Mouse (Mus musculus) mature B cell (primary cell): ENCODE measurements at regions not wholly inside any gene's neighbourhood (a gene's known extent, or its start where the extent isn't known, plus 50 kb on each side); places are given as distances from the start of the nearest gene placed in this dataset.

ENCODE experiments used
- in situ Hi-C: fragments of 300-500 bp; cut with MboI; formaldehyde crosslinking; loops from 2 replicates; pipeline ENCODE4 v1.14.3; 2019

DNA sequence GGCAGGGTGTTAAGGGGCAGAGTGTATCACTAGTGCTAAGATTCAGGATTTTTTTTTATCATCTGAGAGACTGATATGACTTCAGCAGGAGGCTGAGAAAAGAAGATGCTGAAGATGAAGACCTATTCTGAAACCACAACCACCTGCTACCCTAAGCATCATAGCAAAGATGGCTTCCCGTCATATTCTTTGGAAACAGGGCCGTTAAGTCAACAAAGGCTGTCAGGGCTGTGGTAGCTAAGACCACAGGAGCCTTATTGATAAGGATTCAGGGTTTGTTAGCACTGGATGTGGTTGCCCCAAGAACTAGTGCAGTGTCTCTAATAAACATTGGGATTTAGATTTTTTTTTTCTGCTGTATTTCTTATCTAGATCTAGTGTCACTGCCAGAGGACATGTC is 56.7 kb upstream of the Rasgrp1 start:
- in situ Hi-C loops, result no loop called here

- in situ Hi-C loops, result no loop called here
Measured at GRCm38 (mm10) chr2:117403425-117404175, 60.8 kb upstream of the Rasgrp1 start.

- in situ Hi-C loops, result no loop called here
Measured at GRCm38 (mm10) chr2:117405453-117405852, 62.7 kb upstream of the Rasgrp1 start.

- in situ Hi-C loops, result no loop called here
Measured at GRCm38 (mm10) chr2:117408241-117408640, 65.4 kb upstream of the Rasgrp1 start.

- in situ Hi-C loops, result no loop called here
Measured at GRCm38 (mm10) chr2:117412045-117412606, 69.3 kb upstream of the Rasgrp1 start.

DNA sequence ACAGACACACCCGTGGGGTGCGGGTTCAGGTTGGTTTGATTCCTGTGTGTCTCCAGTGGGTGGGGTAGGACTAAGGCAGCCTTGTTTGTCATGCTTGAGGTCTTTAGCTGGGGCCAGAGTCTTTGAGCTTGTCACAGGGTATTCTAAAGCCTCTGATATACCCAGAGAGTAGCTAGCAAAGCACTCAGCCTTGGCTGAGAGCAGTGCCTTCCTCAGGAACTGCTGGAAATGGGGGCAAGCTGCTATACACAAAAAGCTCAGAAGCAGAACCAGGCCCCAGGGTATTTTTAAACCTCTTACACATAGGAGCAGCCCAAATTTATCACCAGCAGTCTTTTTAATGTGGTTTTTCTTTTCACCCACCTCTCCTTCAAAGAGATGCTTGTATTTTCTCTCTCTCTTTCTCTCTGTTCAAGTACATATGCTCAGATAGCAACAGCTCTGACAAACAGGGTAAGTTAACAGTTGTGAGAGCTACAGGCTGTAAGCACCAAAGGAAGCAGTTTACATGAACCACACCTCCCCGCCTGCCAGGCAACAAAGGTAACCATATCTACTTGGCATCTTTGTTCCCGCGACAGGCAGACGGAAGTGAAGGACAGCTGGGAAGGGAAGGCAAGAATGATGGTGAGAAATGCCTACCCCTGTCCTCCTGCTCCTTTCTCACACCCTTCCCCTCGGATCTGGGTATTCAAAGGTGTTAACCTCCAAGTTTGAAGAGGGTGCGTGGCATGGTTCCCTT is 74.6 kb upstream of the Rasgrp1 start:
- in situ Hi-C loops, result no loop called here

DNA sequence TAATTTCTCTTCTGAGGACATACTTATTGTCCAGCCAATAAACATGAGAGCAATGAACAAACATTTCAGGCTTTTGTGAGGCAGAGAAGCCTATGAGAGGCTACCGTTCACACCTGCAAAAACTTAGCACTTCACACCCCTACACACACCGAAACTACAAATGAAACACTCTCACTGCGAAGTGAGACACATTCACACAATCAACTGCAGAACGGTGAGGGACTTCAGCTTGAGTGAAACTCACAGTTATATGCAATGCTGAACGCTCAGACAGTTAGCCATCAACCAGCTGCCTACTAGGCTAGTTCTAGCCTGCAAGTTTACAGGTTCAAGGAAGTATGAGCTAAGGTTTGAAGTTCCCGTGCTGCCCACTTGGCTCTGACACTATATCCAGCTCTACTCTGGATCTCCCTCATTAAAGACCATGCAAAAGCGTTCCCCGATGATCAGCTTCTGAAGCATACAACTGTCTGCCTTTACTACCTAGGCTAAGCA is 75.4 kb upstream of the Rasgrp1 start:
- in situ Hi-C loops, result no loop called here

- in situ Hi-C loops, result no loop called here
Measured at GRCm38 (mm10) chr2:117418711-117419110, 75.9 kb upstream of the Rasgrp1 start.

GRCm38 (mm10) chr2:117421376-117421775 is 78.6 kb upstream of the Rasgrp1 start:
- in situ Hi-C loops, result no loop called here

- in situ Hi-C loops, result no loop called here
Measured at GRCm38 (mm10) chr2:117422756-117423155, 80.0 kb upstream of the Rasgrp1 start.

DNA sequence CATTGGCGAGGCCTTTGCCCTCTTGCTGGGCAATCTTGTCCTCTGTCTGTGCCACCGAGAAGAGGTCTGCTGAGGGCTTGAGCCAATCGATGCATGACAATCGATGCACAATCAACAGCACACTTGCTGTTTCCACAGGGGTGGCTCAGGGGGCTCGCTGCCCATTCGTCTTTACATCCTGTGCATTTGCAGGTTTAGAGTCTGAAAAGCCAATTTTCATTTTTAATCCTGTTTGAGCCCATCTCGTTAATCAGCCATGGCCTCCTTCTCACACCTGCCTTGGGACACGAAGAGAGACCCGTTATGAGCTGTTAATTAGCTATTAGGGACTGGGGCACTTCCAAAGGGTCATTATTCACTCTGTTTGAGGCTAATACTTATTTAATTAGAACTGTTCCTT is 86.4 kb upstream of the Rasgrp1 start:
- in situ Hi-C loops, result loop anchor here (25.0 kb wide), 1 partner anchor 542 kb away; the partner anchor contains the start of gene Tmco5

DNA sequence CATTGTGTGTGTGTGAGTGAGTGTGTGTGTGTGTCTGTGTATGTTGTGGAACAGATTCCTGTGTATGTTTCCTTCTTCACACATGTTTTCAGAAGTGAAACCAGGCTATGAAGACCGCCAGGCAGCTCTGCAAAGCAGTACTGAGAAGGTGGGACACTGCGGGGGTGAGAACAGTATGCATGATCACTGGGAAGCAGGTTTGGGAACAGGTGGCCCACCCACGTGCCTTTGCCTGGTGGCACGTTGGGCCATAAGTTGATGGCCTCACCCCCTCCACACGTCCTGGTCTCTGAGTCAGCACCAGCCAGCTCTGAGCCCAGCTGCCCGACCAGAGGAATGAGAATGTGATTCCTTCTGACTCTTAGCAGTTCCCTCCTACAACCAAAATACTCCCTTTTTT is 89.2 kb upstream of the Rasgrp1 start:
- in situ Hi-C loops, result loop anchor here (25.0 kb wide), 1 partner anchor 545 kb away; the partner anchor contains the start of gene Tmco5

GRCm38 (mm10) chr2:117432923-117433322 is 90.1 kb upstream of the Rasgrp1 start:
- in situ Hi-C loops, result loop anchor here (25.0 kb wide), 1 partner anchor 546 kb away; the partner anchor contains the start of gene Tmco5

- in situ Hi-C loops, result loop anchor here (25.0 kb wide), 1 partner anchor 546 kb away; the partner anchor contains the start of gene Tmco5
Measured at GRCm38 (mm10) chr2:117433482-117433881, 90.7 kb upstream of the Rasgrp1 start.

- in situ Hi-C loops, result loop anchor here (25.0 kb wide), 1 partner anchor 551 kb away; the partner anchor contains the start of gene Tmco5
Measured at GRCm38 (mm10) chr2:117438079-117438478, 95.3 kb upstream of the Rasgrp1 start.

DNA sequence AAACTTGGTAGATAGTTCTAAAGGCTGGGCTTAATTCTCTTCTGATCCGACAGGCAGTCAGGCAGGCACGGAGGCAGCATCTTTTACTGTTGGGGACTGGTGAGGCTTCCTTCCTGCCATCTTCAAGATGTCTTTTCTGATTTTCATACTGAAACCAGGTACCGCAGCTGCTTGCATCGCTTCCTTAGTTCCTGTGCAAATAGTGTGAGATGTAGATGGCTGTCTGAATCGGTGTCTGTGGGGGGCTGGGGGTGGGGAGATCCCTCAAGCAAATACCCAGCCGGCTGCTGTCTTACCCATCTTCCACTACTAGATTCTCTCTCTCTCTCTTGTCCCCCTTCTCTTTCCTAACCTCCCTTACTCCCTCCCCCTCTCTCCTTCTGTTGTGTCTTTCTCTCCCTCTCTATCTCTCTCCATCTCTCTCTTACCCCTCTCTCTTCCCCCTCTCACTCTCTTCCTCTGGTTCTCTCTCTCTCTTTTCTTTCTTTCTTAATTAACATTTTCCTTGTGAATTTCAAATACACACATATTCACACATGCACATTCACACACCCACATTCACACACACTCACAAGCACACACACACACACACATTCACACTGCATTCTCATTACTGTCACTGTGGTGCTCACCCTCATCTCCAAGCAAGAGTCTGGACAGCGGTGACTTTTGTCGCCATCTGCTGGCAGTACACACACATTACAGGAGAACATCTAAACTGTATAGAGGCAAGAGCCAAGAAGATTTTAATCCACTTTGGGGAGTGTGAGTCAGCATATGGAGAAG is 96.0 kb upstream of the Rasgrp1 start:
- in situ Hi-C loops, result loop anchor here (25.0 kb wide), 1 partner anchor 551 kb away; the partner anchor contains the start of gene Tmco5

DNA sequence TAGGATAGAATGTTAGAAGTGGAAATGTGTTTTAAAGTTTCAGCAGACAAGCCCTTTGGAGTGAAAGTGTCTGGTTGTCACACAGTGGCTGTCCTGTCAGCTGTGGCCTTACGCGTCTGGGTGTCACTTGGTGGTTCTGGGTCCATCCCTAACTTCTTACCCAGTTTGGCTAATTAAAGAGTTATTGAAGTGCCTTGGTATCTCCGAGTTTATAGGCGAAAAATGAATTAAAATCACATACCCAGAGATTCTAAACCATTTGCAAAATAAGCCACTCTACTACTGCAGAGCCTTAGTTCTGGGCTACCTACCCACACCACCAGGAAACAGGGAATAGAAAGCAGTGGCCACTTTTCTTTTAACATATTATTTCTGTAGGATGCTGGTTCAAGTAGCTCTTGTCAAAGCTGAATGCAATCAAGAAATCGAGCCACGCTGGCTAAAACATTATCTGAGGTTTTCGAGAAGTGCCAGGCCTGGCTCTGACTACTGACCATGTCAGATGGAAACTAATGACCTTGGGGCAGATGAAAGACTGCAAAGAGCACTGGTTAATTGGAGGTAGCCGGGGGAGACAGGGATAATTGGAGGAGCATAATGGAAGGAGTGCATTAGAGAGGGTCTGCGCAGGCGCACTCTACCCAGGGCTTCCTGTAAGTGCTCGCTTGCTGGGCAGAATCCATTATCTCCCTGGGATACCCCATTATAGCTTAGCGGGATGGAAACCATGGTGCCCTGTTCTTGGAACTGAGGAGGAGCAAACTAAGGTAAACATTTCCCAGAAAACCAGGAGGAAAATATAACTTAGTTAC is 96.8 kb upstream of the Rasgrp1 start:
- in situ Hi-C loops, result loop anchor here (25.0 kb wide), 1 partner anchor 552 kb away; the partner anchor contains the start of gene Tmco5

- in situ Hi-C loops, result loop anchor here (25.0 kb wide), 1 partner anchor 554 kb away; the partner anchor contains the start of gene Tmco5
Measured at GRCm38 (mm10) chr2:117440801-117441281, 98.0 kb upstream of the Rasgrp1 start.

DNA sequence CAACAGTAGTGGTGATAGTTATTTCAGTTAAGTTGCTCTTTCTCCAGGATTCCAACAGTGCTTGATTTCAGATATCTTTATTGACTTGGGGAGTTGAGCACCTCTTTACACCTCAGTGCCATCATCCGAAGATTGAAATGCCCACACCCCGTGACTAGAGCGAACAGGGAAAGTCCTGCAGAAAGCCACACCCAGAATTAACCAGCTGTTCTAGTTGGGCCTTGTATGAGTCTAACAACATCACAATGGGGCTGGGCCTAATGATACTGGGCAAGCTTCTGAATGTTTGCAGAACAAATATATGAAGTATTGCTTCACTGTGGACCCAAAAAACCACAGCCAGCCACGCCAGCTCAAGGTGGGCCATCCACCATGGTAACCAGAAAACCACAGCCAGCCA is 100.1 kb upstream of the Rasgrp1 start:
- in situ Hi-C loops, result loop anchor here (25.0 kb wide), 1 partner anchor 556 kb away; the partner anchor contains the start of gene Tmco5

GRCm38 (mm10) chr2:117444671-117445070 is 101.9 kb upstream of the Rasgrp1 start:
- in situ Hi-C loops, result loop anchor here (5.0 to 25.0 kb wide), 3 partner anchors 102 to 557 kb away; partner anchors contain the start of genes Rasgrp1 and Tmco5
